Mouse (Mus musculus) stomach, embryonic 14.5 days (tissue): ENCODE results near the gene Fat3. TPM values are rescaled to one million over a fixed set of nuclear protein-coding genes. Genes with fewer than 3 reads are reported as not detected.

ENCODE experiments used
- ATAC-seq: fragments of 200-750 bp; cut with Nextera tagmentation; 2 replicates; pipeline ENCODE4 v1.8.0; 2017; ENCODE audit warnings: low read depth, moderate TSS enrichment; ENCODE audit not compliant: insufficient number of reproducible peaks, insufficient read depth, low FRiP score
- H3K27ac ChIP-seq: fragments of 300-500 bp; sonication (generic); 2 replicates; pipeline ENCODE4 v1.5.1; 2014; ENCODE audit warnings: mild to moderate bottlenecking, low read length, moderate library complexity, mixed read lengths
- H3K27me3 ChIP-seq: fragments of 300-500 bp; sonication (generic); 2 replicates; pipeline ENCODE4 v1.6.1; 2014; ENCODE audit warnings: low read length, control low read depth, mixed read lengths; ENCODE audit not compliant: control insufficient read depth, insufficient read depth
- H3K36me3 ChIP-seq: fragments of 300-500 bp; sonication (generic); 2 replicates; pipeline ENCODE4 v1.6.1; 2014; ENCODE audit warnings: mild to moderate bottlenecking, control low read depth, low read length, moderate library complexity, mixed read lengths; ENCODE audit not compliant: control insufficient read depth, insufficient read depth
- H3K4me1 ChIP-seq: fragments of 300-500 bp; sonication (generic); 2 replicates; pipeline ENCODE4 v1.6.1; 2014; ENCODE audit warnings: low read length, control low read depth, mixed read lengths; ENCODE audit not compliant: control insufficient read depth, insufficient read depth
- H3K4me2 ChIP-seq: fragments of 300-500 bp; sonication (generic); replicated peaks from 2 replicates; pipeline ENCODE4 v1.6.1; 2014; ENCODE audit warnings: low read depth, low read length, control low read depth
- H3K4me3 ChIP-seq: fragments of 300-500 bp; sonication (generic); 2 replicates; pipeline ENCODE4 v1.5.1; 2014; ENCODE audit warnings: low read depth, low read length, control low read depth
- H3K9ac ChIP-seq: fragments of 300-500 bp; sonication (generic); replicated peaks from 2 replicates; pipeline ENCODE4 v1.6.1; 2014; ENCODE audit warnings: low read depth, mild to moderate bottlenecking, control low read depth, low read length, moderate library complexity, mixed read lengths
- H3K9me3 ChIP-seq: fragments of 300-500 bp; sonication (generic); 2 replicates; pipeline ENCODE4 v1.6.1; 2016; ENCODE audit warnings: low read depth, low read length, control low read depth; ENCODE audit not compliant: control insufficient read depth
- WGBS: fragments of 180-500 bp; shearing (Covaris S2); extraction: QIAGEN DNeasy Blood & Tissue Kit; methylation state at CpG from one replicate; pipeline ENCODE4 v1.1.7; 2014; 5-methylcytosine and 5-hydroxymethylcytosine counted together
- polyA plus RNA-seq: library from polyadenylated mRNA; unstranded; fragments of >200 nt; fragmentation: Nextera tagmentation; extraction: Ambion mirVana; gene quantifications from 2 replicates; pipeline ENCODE4 v1.2.1, GENCODE M21; 2014

The Fat3 gene
- polyA plus RNA-seq, 1 experiment from 2014 or later: 3.2 TPM

GRCm38 (mm10) chr9:15874506-15875160, 626.5 kb downstream of the Fat3 start, which contains the start of gene Mtnr1b:
Gene Mtnr1b (minus strand): TSS chr9:15874556.
- Histone ChIP-seq H3K27me3 (no peaks in the 10 kb centered on the region), H3K36me3 (no peaks in the 10 kb centered on the region), H3K27ac (no peak within 1 kb of the TSS), H3K9ac (no peak within 1 kb of the TSS), H3K4me1 (no peaks in the 10 kb centered on the region), H3K4me2 (no peak within 1 kb of the TSS), H3K9me3 (no peaks in the 10 kb centered on the region), H3K4me3 (no peak within 1 kb of the TSS)
- 54% methylated on average over 19 of the region's 19 CpGs for WGBS
- no peak for ATAC-seq

GRCm38 (mm10) chr9:15870013-15870412, 631.1 kb downstream of the Fat3 start:
- H3K4me2 ChIP-seq: no peak overlapping the region
- H3K9me3 ChIP-seq: no peaks in the 10 kb centered on the region
- no peaks in the 10 kb centered on the region for H3K36me3 ChIP-seq
- H3K4me3 ChIP-seq: no peak overlapping the region
- H3K27ac ChIP-seq: no peak overlapping the region
- no peaks in the 10 kb centered on the region for H3K27me3 ChIP-seq
- ATAC-seq: no peak
- WGBS: 38% methylated on average over 4 of the region's 4 CpGs
- H3K4me1 ChIP-seq: no peaks in the 10 kb centered on the region
- no peak overlapping the region for H3K9ac ChIP-seq

- Histone ChIP-seq H3K4me2 (no peak overlapping the region), H3K9me3 (no peaks in the 10 kb centered on the region), H3K4me3 (no peak overlapping the region), H3K9ac (no peak overlapping the region), H3K36me3 (no peaks in the 10 kb centered on the region), H3K27me3 (no peaks in the 10 kb centered on the region), H3K27ac (no peak overlapping the region), H3K4me1 (no peaks in the 10 kb centered on the region)
- ATAC-seq: no peak
- 67% methylated on average over 4 of the region's 4 CpGs for WGBS
Observed at GRCm38 (mm10) chr9:15869456-15869855, 631.6 kb downstream of the Fat3 start.

GRCm38 (mm10) chr9:15866280-15867072, 634.6 kb downstream of the Fat3 start:
- WGBS: 71% methylated on average over 10 of the region's 10 CpGs

GRCm38 (mm10) chr9:15861402-15861801, 639.7 kb downstream of the Fat3 start:
- no peaks in the 10 kb centered on the region for H3K27me3 ChIP-seq
- no peak overlapping the region for H3K27ac ChIP-seq
- H3K4me3 ChIP-seq: no peak overlapping the region
- no peaks in the 10 kb centered on the region for H3K36me3 ChIP-seq
- H3K4me2 ChIP-seq: no peak overlapping the region
- 72% methylated on average over 5 of the region's 5 CpGs for WGBS
- no peaks in the 10 kb centered on the region for H3K4me1 ChIP-seq
- no peaks in the 10 kb centered on the region for H3K9me3 ChIP-seq
- no peak for ATAC-seq
- H3K9ac ChIP-seq: no peak overlapping the region

More at GRCm38 (mm10) chr9:15866280-15867072, 634.6 kb downstream of the Fat3 start:
- Histone ChIP-seq H3K27ac (no peak overlapping the region), H3K9ac (no peak overlapping the region), H3K36me3 (no peaks in the 10 kb centered on the region), H3K9me3 (no peaks in the 10 kb centered on the region), H3K4me2 (no peak overlapping the region), H3K4me3 (no peak overlapping the region), H3K27me3 (no peaks in the 10 kb centered on the region), H3K4me1 (no peaks in the 10 kb centered on the region)
- no peak for ATAC-seq
